Mouse (Mus musculus): ENCODE data around the gene Mllt3.

Gene Mllt3

DNA sequence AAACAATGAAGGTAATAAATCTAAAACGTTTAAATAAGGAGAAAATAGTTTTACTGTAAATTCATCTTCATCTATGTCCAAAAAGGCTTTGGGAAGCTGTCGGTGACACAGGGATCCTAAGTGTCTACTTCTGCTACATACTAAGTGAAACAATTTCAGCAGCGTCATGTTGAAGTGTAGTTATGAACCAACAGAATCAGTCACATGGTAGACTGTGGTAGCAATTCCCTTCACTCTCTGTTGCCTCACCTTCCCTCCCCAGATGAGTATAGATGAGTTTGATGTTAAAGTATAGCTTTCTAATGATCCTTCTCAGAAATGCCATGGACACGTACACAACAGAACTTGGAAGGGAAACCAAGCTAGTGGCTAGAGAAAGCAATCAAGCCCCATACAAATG lies 79.9 kb downstream of the Mllt3 start:
- no peak for DNase-seq (ENCODE audit: low read depth, low spot score)

DNA sequence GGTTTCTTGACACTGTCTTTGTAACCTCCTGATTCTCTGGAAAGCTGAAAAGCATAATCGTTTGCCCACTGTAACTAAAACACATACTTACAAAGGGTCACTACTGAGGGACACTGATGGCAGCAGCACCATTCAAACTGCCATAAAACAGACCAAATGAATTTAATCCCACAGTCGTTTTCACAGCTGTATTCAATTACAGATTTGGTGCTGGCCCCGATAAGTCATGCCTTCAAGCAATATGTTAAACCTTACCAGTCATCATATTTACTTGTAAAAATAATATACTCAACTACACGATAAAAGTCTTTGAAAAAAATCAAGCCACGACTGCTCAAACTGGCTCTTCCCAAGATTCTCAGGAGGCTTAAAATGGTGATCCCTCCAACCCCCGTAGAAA lies 83.7 kb downstream of the Mllt3 start:
- peak; percentile 31 for DNase-seq (ENCODE audit: low read depth, low spot score)

DNA sequence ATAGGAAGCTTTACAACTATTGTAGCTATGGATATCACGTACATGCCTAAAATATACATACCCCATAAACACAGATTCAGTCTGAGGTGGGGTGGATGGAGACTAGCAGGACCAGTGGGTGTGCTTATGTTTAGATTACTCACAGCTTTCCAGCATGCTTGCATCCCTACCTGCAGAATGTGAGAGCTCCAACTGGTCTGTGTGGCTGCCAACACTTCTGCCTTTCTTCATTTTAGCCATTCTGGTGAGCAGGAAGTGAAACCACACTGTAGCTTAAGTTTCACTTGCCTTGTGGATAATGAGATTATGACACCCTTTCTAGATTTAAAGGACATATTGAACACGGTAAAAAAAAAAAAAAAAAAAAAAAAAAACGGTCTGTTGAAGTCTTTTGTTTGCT lies 88.8 kb downstream of the Mllt3 start:
- DNase-seq (ENCODE audit: low read depth, low spot score): no peak

DNA sequence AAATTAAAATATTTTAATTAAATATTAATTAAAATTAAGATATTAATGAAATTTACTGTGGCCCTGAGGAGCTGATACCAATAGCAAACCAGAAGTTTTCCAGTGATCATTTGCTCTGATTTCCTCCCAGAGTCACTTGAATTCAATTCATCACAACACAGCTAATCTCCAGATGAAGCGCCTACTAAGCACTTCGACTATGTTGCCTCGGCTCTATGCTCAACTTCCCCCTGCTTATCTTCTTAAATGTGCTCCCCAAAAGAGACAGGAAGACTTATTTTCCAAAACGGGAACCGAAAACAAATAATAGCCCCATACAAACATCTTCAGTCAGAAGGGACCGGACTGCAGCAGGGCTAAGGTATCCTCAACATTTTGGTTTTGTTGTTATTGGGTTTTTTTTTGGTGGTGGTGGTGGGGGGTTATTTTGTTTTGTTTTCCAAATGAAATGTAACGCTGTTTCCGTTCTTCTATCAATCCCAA lies 90.2 kb downstream of the Mllt3 start:
- no peak for DNase-seq (ENCODE audit: low read depth, low spot score)

DNA sequence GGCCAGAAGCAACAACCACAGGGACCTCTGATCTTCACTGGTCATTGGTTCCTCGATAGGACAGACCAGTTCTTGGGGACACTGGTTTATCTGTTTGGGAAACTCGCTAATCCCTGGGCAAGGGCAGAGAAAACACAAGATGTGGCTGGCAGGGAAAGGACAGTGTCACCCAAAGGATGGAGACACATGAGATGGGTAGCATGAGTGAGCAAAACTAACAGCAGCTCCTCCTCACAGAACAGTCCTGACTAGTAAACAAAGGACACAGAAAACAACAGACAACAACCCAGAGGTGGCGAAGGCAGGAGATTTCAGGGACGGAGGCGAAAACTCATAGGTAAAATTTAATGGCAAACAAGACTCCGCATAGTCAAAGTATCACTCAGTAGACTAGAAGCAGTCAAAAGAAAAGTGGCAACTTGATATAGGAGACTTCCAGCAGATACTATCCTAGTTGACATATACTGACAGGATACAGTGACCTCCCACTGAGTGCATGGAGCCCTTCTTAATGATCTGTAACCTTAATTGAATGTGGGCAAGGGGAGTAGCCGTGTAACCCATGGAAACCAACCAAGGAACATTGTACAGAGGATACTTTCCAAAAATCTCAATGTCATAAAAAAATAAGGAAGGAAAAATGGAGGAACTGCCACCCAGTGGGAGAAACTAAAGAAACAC lies 93.5 kb downstream of the Mllt3 start:
- no peak for DNase-seq (ENCODE audit: low read depth, low spot score)

DNA sequence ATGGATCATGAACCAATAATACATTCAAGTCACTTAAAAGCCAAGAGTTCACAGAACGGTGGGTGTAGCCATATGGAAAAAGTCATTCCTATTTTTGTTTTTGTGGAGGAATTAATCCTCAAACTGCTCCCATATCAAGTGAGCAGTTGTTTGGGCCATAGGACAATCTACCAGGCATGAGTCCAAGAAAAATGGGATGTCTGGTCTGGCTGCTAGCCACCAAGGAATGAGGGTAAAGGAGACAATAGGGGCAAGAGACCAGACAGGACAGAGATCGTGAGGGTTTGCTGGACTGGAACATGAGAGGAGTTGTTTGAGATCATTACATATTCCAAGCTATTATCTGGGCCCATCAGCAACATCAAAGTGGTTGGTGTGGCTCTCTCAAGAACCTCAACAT lies 96.8 kb downstream of the Mllt3 start:
- no peak for DNase-seq (ENCODE audit: low read depth, low spot score)

DNA sequence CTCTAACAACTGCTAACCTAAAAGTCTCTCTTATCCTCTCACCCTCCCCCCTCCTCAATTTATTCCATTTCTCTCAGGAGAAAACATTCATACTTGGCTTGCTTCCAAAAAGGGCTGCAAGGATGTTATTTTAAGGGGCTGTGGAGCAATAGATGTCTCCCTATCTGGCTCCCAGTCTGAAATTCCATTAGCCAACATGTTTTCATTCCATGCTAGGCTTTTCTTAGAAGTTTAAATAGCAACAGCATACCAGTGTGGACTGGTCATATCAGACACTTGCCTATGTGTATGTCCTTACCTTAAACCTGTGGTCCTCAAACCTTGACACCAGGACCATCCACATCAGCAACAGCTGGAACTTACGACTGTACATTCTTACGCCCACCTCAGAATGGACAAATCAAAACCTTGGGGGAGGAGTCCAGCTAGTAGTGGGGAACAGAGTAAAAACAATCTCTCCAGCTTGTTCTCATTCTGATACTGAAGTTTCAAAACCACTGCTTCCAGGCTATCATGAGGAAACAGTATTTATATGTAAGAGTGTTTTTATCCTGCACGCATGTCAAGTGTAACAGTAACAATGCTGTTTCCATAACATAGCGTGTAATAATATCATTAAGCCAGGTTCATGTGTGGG lies 99.3 kb downstream of the Mllt3 start:
- no peak for DNase-seq (ENCODE audit: low read depth, low spot score)

DNA sequence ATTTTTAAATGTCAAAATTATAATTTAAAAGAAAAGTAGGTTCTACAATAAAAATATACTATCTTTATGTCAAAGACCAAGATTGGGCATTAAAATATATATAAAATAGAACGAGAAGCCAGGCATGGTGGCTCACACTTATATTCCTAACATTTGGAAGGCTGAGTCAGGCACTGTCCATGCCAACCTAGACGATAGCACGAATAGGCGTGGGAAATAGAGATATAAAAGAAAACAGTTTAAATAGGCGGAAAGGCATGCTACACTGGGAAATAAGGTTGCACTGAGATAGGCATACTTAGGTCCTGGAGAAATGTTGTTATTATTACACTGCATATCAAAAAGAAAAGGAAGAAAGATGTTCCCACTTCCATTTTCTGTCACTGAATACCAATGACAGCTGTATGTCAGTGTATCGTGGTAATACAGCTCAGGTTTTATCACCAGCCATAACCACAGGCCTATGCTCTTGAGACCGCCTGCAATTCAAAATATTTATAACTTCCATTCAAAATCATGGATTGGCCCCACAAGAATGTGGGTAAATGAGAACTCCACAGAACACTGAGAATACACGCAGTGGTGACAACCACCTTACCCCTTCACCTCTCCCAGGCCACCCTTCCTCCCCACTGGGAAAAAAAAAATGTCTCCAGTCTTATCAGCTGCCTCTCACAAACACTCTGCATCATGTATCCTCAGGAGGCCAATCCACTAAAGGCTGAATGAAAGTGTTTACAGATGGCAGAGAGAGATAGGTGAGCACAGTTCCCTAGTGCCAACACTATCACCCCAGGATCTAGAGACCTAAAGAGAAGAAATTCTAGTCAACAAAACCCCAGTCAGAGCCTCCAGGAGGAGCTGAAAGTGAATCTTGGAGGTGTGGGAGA lies 102.6 kb downstream of the Mllt3 start:
- no peak for DNase-seq (ENCODE audit: low read depth, low spot score)

DNA sequence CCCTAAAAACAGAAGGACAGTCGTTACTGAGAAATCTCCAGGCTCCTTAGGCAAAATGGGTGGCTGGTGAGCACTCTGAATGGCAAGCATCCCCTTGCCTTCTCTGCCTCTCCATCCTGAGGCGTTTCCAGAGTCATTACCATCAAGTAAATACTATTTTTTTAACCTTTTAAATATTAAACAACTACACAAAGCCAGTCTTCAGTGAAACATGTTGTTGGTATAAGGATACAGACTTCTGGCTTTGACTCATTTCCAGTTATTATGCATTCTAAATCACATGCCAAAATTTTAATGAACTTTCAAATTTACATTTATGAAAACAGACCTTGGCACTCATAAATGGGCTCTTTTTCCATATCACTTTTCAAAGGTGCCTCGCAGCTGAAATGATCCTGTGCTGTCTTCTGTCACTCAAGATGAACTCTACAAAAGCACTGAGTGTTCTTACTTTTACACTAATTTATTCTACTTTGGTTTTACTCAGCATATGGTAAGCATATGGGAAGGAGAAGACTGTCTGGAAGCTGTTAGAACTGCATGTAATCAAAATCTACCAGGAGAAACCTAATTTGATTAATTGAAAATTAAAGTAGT lies 104.5 kb downstream of the Mllt3 start:
- DNase-seq (ENCODE audit: low read depth, low spot score): no peak

DNA sequence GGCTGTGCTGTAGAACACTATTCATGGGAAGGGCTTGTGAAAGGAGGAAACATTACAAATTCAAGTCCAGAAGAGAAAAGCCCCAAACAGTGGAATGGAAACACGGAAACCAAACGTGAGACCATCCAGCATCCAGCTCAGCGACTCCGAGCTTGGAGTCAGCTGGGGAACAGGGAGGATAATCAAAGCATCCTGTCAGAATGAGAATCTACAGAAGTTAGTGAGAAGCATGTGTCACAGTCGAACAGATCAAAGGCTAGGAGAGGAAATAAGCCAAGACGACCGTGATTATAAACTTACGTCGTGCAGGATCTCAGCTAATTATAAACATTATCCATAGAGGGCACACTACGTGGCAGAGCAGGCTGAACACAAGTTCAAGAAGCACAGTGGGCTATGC lies 105.8 kb downstream of the Mllt3 start:
- DNase-seq (ENCODE audit: low read depth, low spot score): no peak

DNA sequence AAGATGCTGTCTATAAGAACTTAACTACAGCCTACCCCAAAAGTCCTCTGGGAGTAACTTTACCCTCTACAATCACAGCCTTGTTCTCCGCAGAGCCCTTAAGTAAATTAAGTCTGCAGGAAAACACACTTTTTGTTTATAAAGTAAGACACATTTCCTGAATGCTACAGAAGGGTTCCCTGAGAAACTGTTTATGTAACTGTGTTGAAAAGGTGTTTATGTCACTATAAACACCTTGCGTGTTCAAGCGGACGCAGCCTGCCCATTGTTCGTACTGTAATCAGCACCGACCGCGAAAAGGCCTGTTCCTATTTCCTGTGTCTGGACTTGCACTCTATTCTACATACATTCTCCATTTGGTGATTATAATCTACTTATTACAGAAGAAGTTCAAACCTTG lies 112.5 kb downstream of the Mllt3 start:
- DNase-seq (ENCODE audit: low read depth, low spot score): peak; percentile 63

DNA sequence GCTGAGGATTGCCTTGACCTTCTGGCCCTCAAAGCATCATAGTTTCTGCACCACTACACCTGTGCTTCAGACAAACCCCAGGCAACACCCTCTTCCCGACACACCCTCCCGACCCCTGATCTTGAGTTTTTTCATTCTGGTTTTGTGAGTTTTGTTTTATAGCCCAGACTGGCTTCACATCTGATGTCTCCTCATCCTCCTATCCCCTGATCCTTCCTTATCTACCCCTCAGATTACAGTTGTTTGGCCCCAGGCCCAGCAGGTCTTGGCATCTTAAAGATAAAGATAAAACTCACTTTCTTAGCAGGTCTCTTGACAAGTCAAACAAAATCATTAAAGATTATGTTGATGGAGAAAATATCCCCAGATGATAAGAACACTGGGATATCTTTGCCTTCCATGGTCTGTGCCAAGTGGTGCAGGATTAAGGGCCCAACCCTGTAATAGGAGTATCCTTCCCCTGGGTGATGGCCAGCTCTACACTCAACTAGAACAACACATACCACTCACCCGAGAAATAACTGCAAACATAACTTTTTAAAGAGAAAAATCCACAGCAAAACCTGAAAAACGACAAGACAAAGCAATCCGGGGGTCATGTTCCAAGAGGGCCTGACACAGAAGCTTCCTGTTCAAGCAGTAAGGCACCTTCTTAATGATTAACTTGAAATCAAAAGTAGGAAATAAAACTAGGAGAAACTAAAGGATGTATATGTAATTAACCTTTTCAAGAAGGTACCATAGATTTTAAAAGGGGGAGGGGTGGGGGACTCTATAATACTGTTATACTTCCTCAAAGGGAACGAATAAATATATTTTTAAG lies 121.8 kb downstream of the Mllt3 start:
- DNase-seq (ENCODE audit: low read depth, low spot score): no peak

DNA sequence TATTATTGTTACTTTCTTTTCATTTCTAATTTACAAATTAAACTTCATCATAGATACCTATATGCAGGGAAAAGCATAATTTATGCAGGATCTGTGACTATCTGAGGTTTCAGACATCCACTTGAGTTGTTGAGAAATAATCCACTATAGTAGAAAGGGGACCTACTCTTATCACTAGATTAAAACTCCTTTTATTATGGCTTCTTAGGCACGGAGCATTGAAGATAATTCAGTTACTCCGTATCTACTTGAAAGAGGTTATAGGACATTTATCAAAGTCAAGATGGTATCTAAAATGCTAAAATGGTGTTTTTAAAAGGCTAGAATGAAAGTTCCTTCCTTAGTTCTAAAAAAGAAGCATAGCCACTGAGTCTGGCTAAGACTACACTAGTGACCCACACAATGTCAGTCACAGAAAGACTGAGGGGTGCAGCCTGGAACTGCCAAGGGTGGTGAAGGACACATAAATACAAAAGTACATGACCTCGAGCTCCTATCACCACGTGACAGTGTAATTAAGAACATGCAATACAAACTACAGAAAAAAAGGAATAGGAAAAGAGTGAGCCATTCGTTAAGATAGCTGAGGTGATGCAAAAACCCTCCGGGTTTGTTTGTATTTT lies 127.9 kb downstream of the Mllt3 start:
- no peak for DNase-seq (ENCODE audit: low read depth, low spot score)

DNA sequence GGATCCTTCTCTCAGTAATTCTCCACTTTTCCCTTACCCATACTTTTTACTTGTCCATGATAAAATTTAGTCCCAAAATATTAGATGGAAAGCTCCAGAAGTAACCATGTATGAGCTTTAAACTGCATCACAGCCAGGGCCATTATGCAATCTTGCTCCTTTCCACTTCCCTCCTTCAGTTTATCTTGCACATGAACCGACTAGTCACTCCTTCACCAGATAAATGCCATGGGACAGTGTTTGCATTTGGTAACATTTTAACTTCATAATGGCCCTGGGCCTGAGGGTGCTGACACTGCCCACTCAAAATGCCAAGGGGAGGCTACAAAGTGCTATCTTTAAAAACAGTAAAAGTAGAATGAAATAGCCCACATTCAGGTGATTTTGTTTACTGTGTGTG lies 128.4 kb downstream of the Mllt3 start:
- DNase-seq (ENCODE audit: low read depth, low spot score): no peak

DNA sequence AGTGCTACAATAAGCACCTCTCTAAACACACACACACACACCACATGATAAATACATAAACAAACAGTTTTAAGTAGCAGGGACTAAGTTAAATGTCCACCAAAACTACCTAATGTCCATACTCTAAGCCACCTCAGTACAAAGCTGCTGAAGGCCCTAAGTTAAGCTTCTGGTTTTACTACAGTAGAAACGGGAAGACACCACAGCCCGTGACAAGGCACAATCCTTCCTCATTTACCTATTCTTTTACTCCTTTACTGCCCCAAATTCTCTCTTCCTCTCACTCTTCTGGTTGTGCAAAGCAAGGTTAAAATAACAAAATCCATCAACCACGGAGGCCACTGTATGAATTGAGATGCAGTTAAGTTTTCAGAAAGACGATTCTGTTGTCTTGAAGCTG lies 130.6 kb downstream of the Mllt3 start:
- DNase-seq (ENCODE audit: low read depth, low spot score): no peak

DNA sequence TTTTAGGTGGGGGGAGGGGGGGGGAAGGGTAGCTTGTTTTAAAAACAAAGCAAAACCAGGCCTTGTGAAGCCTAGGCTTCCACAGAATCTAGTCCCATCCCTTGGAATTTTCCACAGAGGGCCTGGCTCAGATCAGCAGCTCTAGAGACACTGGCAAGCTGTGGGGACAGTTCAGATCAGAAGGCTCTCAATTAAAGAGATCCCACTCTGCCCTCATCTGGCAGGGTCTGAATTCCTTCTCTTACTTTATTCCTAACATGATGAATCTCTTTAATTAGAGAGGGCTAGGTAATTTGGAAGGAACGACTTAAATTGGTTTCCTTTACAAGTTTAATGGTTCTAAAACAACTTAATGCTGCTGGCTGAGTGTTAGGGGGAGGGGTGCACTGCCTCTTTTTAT lies 132.0 kb downstream of the Mllt3 start:
- DNase-seq (ENCODE audit: low read depth, low spot score): peak; percentile 9

DNA sequence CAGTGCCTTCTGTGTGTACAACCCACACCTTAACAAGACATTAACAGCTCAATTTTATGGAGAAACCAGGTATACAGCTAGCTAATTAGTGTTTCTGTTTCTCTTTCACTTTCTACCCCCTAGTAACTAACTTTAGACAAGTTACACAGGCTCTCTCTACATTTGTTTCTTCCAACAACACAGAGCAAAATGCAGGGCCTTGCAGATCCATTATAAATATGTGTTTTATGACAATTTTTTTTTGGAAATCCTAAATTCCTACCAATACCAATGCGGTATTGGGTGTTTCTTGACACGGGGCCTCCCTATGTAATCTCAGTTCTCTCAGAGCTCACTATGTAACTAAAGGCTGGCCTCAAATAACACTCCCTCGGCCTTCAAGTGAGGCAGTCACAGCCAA lies 139.7 kb downstream of the Mllt3 start:
- no peak for DNase-seq (ENCODE audit: low read depth, low spot score)

DNA sequence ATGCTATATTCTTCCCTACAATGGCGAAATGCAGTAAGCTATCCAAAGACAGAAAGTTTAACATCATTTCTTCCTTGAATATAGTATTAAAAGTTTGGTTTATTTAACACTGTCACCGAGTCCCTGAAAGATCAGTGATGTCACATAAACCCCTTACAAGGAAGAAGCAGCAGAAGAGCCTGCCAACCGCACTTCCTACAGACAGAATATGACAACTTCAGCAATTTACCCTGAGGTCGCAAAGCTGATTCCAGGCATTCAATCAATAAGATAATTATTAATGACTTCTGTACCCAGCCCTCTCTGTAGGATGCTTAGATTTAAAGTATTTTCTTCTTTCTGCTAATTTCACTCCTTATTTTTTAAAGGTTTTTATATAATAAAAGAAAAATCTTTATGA lies 140.2 kb downstream of the Mllt3 start:
- no peak for DNase-seq (ENCODE audit: low read depth, low spot score)

DNA sequence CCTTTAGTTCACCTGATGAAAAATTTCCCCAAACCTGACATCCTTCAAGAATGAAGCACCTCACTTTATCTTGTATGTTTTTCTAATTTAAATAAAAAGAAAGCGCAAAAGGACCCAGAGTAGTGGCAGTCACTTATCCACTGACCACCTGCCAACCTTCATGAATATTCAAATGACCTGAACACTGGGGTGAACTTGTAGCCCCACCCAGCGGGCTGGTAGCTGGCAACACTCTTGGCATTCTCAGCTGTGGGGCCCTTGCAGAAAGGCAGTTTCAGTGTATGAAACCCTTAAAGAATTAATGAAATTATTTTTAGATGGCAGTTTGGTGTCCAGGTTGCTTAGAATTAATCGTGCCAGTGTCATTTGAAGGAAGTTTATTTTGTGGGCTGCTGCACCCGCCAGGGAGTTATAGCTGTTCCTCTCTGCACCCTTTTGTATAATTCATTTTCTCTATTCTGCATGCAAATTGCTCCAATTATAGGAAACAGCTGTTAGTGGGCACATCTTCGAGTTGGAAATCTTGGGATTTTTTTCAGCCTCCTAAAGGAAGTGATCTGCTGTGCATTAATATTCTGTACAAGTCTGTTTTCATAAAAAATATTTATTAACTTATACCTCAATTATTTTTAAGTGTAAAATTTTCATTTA lies 149.8 kb downstream of the Mllt3 start:
- DNase-seq (ENCODE audit: low read depth, low spot score): no peak

DNA sequence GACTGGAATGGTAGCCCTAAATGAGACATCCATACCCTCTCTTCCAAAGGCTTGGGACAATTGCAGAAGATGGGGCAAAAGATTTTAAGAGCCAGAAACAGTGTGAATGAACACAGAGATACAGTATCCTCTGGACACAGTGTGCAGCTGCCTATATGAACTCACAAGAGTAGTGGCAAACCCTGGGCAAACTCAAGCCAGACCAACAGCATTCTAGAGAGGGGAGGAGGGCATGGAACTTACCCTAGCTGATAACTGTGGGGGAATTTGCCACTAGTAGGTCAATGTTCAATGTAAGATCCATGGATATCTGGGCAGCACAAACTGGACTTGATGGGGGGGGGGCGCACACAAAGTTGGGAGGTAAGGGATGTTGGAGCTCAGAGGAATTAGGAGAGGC lies 151.2 kb downstream of the Mllt3 start:
- DNase-seq (ENCODE audit: low read depth, low spot score): no peak

Measured in forelimb bud, embryonic 11.5 days (tissue).